Mouse (Mus musculus): Measurements from ENCODE around the gene Prkar1b.

Gene Prkar1b

DNA sequence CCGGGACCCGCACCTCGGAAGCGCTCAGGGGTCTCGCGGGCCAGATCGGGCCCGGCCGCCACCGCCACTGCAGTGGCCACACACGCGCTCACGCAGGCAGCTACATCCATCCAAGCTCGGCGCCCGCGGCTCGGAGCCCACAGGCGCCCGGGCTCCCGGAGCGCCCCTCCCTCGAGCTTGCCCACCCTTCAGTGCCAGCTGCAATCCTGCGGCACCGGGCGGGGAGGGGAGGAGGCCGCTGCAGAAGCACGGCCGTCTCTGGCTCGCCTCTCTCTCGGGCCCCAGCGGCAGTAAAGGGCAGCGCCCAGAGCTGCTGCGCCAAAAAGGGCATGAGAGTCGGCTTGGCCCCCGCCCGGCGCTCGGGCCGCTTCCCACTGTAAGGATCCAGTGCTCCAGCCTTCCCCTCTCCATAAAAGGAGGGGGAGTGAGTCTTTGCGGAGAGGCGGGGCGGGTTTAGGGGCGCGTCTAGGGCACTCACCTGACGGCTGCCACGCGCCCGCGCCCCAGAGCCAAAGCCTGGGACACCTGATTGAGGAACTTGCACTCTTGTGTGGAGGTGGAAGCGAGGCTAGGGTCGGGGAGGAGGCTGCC lies 154.0 kb downstream of the Prkar1b start:
- DNase-seq: peak; percentile 84

DNA sequence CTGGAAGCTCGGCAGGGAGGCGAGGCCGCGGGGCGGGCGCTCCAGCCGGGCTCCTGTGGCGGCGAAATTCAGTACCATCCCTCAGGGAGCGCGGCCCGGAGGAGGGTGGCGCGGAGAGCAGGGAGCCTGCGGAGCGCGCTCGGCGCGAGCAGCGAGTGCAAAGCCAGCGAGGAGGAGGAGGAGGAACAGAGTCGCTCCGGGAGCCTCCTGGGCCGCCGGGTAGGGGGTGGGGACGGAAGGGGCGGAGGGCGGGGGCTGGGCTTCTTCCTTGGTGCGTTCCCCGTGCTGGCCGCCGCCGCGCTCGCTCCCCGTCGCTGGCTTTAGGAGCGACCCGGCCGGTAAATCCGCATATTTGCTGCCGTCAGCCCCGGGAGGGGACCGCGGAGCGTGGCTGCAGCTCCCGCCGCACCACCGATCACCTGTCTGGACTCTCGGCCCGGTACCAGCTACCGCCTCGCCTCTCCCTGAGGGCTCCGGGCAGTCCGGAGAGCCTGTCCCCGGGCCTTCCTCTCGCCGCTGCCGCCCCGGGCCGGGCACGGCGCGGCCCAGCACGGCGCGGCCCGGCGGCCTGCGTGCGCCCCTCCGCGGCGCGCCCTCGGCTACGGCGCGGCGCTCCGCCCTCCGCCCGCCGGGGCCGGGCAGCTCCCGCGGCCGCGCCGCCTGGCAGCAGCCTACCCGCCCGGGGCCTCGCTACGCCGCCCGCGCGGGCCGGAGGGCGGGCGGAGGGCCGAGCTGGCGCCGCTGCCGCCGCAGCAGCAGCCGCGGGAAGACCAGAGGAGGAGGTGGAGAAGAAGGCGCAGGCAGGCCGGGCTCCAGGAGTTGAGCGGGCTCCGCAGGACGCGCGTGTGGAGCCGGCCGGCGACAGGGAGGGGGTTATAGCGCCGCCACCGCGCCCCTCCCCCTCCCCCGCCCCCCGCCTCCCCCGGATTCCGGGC lies 154.7 kb downstream of the Prkar1b start:
- peak; percentile 86 for DNase-seq

DNA sequence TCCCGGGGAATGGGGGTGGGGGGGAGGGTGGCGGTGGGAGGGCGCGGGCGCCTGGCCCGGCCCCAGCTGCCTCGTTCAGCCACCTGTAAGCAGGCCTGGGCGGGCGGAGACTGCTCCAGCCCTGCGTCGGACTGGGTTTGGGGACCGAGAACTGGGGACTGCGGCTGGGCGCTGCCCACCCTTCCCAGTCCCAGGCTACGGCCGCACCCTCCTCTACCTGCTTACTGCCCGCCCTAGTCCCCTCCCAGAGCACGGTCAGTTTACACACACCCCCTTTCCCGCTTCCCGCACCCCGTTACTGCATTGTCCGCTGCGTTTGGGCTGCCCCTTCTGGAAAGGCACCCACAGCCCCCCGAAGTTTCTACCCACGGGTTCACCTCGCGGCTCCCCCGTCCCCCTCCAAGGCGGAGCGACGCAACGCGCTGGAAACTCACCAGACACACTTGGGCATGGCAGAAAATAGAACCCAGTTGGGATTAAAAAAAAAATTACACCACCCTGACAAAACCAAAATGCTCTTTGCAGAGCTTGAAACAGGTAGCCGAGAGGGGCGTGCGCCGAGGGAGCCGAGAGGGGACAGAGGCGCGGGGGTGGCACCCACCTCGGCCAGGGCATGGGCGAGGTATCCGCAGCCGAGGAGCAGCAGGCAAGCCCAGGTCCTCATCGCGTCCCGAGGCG lies 155.6 kb downstream of the Prkar1b start:
- peak; percentile 52 for DNase-seq

DNA sequence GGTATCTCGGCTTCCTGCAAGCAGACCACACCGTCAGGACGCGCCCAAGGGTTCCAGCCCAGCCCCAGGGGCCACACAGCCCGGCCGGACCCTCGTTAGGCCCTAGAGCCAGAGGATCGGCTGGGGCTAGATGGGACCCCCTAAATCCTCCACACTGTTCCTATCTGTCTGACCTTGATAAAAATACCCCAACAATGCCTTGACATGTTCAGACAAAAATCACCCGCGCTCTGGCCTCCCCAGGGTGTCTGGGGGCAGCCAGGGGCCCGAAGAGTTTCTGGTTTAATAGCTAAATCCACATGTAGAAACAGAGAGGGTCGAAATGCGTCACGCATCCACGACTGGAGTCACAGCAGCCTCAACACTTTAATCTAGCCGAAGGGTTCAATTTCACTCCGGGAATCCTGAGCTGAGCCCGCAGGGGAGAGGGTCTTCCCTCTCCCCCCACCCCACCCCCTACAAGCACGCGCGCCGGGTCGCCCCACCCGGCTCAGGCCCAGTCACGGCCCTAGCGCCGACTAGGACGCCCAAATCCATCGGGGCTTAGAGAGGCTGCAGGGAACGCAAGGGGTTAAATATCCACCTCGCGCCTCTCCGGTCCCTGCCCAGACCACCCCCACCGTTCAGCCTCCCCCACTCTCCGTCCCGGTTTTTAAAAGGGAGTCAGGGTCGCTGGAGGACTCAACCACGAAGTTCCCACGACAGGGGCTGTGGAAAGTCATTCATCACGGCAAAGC lies 156.3 kb downstream of the Prkar1b start:
- peak; percentile 35 for DNase-seq

DNA sequence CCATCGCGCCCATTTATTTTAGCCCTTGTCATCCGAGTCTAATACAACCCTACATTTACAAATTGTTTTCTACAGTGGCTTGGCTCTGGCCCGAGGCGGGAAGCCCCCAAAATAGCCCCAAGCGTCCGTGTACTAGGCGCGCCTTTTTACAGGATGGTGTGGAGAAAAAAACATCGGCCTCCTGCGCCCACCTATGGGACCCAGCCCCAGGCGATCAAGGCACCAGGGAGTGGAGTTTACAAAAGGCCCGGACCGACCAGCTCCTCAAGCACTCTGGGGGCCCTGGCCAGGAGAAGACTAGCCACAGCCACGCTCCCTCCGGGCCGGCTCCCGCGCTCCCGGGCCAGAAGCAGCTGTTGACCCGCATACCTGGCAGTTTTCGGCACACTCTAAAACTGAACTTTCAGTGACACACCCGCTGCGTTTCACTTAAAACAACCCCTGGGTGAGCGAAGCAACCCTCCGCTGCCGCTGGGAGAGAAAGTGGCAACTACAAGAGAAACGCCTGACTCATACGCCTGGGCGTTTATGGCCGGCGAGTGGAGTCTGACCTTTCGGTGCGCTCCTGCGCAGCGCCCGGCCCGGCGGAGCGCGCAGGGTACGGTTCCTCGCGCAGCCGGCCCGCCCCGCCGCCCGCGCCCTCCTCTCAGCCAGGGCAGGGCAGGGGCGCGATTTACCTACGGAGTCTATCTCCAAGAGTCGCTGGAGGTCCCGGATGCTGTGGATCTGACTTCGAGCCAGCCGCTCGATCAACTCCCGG lies 157.0 kb downstream of the Prkar1b start:
- DNase-seq: peak; percentile 63

DNA sequence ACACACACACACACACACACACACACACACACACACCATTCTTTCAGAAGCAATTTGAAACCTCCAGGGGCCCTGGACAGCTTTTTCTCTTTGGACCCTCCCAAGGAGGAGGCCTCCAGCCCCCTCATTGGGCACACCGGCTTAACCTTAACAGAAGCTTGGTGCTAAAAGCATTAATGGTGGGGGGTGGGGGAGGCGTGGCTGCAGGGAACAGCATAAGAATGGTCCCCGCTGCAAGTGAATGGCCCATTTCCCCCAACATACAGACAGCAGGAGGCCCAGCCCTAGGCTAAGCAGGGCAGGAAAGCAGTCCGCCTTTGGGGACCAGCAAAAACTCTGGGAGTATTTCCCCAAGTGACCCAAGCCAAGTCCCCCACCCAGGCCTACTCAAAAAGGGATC lies 158.1 kb downstream of the Prkar1b start:
- no peak for DNase-seq

DNA sequence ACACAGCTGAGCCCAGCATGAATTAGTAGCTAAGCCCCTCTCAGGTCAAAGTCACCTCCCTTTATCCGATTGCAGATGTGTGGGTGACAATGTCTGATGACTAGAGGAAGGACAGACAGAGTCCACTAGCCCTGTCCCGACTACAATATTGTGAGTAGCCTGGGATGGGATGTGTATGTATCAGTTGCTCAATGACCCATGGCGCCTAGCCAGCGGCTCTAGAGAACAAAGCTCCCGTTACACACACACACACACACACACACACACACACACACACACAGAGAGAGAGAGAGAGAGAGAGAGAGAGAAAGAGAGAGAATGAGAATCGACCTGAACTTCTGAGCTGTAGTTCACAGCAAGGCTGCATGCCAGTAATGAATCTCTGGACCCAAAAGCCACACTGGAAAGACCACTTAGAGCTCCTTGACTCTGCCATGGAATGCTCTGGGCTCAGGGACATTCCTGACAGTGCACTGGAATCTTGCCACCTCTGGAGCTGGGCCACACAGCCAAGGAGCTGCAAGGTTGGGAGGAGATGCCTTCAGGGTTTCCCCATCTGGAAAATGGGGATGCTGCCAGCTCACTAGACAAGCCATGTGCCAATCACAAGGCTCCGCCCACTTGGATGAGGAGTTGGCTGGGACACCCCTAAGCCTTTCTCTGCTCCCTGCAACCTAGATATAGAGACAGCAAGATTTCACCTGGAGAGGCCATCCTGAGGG lies 159.0 kb downstream of the Prkar1b start:
- DNase-seq: peak; percentile 51

DNA sequence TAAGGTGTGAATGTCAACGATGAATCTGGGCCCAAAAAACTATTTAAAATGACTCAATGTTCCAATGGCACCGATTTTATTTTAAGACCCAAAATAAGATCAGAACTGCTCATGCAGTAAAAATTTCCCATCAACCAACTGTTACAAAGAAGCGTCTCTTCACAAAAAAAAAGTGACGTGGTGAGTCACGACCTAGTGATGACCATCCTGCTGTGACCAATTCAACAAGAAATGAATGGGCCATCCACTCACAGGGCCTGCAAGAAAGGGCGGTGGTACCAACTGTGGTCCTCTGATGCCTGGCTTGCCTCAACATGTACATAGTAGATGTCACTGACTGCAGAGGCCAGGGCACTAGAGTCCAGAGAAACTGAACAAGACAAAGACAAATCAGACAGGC lies 160.2 kb downstream of the Prkar1b start:
- no peak for DNase-seq

DNA sequence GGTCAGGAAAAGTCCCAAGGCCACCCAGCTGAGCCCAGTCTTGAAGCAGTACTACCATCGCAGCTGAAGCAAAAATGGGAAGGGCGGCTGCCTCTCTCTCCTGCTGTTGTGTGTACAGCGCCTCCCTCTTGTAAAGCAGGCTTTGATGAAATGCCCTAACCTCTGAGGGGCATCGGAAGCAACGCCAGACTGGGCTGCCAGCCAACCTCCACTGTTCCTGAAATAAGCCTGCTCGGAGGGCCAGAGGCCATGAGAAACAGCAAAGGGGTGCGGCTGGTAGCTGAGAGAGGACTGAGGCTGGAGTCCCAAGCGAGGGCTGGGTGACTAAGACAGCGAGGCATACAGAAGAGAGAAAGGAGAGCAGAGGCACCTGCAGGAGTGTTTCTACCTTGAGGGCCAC lies 161.0 kb downstream of the Prkar1b start:
- peak; percentile 73 for DNase-seq

DNA sequence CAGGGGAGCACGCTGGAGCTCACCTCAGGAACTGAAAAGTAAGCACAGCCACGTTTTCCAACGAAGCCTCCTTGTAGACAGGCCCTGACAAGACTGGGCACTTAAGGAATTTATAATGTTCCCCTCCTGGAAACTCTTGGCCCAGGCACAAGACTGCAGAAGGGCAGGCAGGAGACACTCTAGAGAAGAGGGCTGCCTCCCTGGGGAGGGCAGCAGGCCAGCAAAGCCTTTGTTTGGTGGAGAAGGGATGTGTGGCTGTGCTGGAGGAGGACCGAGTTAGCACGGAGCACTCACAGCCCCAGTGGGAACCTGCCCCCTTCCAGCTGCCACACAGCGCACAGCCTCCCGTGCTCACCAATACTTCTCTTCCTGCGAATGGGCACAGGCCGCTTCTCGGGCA lies 161.8 kb downstream of the Prkar1b start:
- DNase-seq: no peak

DNA sequence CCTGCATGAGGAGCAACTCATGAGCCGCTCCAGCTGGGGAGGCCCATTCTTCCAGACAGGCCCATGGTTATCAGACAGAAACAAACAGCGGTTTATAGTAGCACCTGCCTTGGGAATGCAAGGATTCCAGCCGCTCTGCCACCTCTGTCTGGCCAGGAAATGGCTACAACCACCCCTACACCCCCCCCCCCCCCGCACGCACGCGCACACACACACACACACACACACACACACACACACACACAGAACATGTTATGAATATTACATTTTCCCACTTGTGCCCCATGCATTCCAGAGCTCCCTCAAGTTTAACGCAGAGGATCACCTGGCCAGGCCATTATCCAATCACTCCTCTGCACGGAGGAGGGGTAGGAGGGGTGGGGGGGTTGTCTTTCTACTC lies 167.9 kb downstream of the Prkar1b start:
- DNase-seq: no peak

DNA sequence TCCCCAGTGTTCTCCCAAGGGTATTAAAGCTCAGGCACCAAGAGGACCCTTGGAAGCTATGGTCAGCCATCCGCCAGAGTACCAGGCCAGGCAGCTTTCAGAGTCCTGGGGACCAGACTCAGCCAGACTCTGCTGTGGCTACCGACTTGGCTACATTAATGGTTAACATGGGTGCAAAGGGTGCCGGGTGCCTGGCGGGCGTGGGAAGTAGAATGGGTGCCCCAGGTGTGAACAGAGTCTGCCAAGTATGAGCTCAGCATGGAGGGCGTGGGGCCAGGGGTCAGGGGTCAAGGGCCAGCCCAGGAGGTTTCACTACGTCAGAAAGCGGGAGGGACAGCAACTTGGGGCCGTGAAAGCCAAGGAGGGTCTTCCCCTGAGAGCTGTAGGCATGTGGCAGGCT lies 169.2 kb downstream of the Prkar1b start:
- DNase-seq: peak; percentile 88

DNA sequence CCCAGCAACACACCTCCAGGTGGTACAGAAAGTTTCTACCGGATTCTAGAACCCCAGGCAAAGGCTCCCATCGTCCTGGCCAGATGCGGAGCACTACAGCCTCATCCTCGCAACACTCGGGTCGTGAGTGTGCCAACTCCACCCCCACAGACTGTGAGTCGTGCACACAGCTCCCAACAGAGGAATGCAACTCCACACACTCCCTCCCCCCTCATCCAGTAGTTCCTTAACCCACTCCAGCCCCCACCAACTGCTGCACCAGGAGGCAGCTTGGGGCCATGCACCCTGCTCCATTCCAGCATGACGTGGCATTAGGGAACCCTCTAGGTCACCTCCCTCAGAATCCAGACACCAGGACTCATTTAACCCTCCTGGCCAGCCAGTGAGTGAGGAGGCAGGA lies 170.0 kb downstream of the Prkar1b start:
- no peak for DNase-seq

DNA sequence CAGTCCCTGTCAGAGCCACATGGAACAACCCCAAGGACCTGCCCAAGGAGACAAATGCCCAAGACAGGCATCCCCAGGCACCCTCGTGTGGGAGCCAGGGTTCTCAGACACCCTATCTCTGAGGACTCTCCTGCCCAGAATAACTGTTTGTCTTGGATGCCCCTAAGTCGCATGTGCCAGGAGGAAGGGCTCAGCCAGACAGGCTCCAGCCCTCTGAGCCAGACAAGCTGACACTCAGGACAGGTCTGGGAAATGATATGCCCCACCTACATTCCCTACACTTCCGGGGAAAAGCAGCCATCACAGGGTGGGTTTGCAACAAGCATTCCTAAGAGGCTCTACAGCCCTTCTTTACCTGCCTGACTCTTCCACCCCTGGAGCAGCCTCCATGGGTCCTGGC lies 172.0 kb downstream of the Prkar1b start:
- no peak for DNase-seq

DNA sequence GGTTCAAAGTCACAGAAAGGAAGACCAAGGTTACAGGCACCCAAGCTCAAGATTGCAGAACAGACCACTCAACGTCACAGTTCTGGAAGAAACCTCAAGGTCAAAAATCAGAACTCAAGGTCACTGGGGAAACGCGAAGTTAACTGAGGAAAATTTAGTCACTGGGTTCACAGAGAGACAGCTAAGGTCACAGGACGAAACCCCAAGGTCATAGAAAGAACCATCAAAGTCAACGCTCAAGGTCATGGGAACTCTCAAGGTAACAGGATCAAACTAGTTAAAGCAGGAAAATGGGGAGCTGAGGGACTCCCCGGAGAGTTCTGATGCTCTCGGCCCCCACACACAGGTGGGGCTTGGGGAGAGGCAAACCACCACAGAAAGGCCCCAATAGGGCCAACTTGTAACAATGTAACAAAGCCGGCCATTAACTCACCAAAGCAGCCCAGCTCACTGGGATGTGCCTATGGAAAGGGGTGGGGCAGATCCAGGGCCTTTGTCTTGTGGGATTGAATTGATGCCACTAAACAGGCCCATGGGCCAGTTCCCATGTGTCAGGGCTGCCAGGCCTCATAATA lies 174.8 kb downstream of the Prkar1b start:
- no peak for DNase-seq

DNA sequence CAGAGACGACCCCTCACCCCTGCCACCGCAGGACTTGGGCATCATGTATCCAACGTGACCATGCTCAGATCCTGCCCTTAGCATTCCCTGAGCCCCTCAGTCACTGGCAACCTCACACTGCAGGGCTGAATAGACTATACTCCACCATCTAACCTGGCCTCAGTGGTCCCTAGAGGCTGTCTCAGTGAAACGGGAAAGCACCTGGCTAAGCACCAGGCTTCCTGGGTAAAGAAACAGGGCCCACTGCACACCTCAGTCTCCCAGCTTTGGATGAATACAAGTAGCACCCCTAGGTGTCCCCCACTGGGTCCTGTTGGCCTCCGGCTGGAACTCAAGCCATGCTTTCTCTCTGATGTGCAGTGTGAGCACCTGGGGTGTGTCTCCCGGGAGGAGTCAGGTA lies 176.3 kb downstream of the Prkar1b start:
- no peak for DNase-seq

DNA sequence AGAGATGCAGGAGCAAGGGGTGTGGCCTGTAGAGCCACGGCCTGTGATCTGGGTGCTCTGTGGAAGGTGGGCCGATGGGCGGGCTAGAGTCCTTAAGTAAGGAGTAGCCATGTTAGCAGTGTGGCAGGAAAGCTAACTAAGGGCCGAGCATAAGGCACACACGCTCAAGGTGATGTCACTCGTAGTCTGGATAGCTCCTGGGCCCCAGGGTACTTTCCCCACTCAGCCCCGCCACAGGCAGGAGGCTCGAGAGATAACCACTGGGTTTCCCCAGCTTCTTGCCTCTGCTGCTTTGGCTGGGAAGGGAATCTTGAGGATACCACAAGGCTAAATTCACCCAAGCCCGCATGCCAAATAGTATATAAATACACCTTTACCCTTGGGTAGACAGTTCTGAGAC lies 178.4 kb downstream of the Prkar1b start:
- no peak for DNase-seq

DNA sequence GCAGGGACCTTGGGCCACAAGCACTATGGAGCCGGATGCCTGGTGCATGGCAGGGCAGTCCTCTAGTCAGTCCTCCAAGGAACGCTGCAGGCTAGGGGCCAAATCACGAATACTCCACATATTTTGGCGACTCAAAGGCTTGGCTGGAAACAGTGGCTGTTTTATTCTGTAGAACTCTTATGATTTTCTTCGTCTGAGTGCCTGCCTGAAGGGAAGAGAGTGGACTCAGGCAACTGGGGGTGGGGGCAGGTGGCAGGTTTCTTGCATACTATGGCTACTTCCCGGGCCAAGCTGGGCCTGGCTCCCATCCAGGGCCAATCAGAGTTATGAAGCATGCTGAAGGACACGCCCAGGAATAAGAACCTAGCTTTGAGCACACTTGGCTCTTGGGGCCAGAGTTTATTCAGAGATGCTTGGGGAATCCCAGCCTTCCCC lies 179.7 kb downstream of the Prkar1b start:
- peak; percentile 44 for DNase-seq
